Mouse (Mus musculus): Measurements from ENCODE around the gene Ptprt.

DNA sequence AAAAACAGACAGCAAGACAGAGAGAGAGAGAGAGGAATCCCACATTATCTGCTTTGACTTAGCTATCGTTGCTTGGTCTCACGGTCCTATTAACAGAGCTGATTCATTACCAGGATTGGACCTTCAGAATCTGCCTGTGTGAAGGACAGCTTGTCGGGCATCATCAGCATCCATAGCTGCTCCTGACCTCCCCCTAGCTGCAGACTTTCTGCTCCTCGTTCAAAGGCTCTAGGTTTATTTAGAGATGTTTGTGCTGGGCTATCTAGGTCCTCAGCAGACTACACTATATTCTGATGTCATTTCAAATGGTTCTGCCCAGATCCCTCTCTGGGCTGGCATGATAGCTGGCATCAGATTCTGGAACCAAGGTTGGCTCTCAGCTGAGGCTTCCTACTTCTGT lies 47.5 kb downstream of the Ptprt start:
- no peak for TF ChIP-seq POLR2A (IDR thresholded peaks at IDR 0.05; ENCODE audit: low read depth, low read length)
- TF ChIP-seq MEF2A (IDR thresholded peaks at IDR 0.05; ENCODE audit: borderline replicate concordance, low read depth, low read length): no peak
- no peak for TF ChIP-seq CTCF (conservative IDR thresholded peaks at IDR 0.05 in 1 of 2, IDR thresholded peaks at IDR 0.05 in 1 of 2; ENCODE audit: low read depth in 2 of 2, low read length in 2 of 2)
- no peak for TF ChIP-seq USF1 (IDR thresholded peaks at IDR 0.05; ENCODE audit: low read depth, low read length)
- TF ChIP-seq MAFK (IDR thresholded peaks at IDR 0.05; ENCODE audit: insufficient replicate concordance, low read length): no peak
- TF ChIP-seq ZC3H11A (IDR thresholded peaks at IDR 0.05; ENCODE audit: low read depth, low read length): no peak
- TF ChIP-seq ELF1 (IDR thresholded peaks at IDR 0.05; ENCODE audit: low read depth, low read length): no peak
- no peak for TF ChIP-seq UBTF (IDR thresholded peaks at IDR 0.05; ENCODE audit: low read depth, low read length)
- TF ChIP-seq MXI1 (IDR thresholded peaks at IDR 0.05; ENCODE audit: low read depth, low read length): no peak

All from CH12.LX (cell line).